Mouse (Mus musculus) naive thymus-derived CD4-positive, alpha-beta T cell, adult 2 months (primary cell): ENCODE measurements around the gene Adgra1.

Source experiments
- DNase-seq: peaks from one replicate; pipeline ENCODE4 v3.0.0-alpha.2; 2011; ENCODE audit warnings: low read depth

Gene Adgra1

DNA sequence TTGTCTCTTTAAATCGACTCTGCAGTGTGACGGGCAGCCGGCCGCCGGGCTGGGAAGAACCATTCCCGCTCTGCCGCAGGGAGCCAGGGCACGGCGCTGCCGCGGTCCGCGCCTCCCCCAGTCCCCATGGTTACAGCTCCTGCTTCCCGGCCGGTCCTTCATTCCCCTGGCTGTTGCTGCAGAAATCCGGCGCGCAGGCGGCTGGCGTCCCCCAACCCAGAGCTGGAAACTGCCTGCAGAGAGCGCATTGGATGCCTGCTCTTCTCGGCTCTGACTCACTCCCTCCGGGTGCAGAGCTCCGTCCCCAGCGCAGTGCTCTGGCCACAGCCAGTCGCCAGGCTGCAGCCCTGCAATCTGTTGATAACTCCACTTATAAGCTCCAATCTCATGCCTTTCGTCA lies at the start of gene Adgra1:
Gene Adgra1 (plus strand): TSS at position 139 of the 400 bp plus-strand sequence.
- no peak for DNase-seq

DNA sequence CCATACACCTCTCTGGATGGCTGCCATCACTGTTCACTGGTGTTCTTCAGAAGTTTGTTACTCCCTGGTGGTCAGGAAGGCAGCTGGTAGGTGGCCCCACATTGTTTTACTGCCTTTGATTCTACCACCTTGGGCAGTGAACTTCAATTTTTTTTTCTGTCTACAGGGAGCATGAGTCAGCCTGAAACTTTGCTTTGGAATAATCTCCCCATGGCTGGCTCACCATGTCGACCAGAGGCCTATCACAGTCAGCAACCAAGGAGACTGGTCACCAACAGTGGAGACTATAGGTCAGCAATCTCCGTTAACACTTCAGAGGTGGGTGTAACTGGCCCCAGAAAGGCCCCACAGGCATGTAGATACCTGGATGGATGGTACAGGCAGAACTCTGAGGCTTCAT lies 46.6 kb upstream of the Adgra1 start:
- DNase-seq: no peak

DNA sequence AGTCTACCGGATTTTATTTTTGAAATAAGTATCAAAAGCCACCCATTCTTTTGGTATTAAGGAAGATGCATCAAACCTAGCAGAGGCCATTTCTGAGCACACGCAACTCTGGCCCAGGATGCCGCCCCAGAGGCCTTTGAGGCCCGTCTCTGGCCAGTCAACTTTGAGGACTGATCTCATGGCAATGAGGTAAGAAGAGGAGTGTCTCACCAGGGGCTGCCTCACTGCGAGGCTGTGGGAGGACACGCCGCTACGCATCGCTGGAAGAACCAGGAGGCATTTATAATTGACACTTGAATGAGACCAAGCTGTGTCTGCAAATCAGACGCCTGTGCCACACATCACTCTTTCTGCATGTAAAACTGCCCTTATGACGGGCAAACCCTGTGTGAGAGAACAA lies 45.0 kb upstream of the Adgra1 start:
- no peak for DNase-seq

DNA sequence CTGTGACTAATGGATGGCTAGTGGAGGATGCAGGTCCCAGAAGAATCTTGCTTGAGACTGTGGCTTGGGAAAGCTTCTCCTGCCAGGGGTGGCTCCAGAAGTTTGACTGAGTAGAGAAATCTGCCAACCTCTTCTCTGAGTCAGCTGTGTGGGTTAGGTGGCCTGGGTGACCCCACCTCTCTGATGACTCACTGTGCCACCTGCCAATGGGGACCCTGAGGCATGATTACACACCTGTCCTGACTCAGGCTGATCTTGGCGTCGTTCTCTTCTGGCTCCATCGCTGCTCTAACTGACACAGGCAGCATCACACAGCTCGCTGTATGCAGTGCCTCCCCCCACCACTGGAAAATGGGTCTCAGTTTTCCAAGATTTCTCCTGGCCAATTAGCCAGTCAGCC lies 44.3 kb upstream of the Adgra1 start:
- DNase-seq: no peak

DNA sequence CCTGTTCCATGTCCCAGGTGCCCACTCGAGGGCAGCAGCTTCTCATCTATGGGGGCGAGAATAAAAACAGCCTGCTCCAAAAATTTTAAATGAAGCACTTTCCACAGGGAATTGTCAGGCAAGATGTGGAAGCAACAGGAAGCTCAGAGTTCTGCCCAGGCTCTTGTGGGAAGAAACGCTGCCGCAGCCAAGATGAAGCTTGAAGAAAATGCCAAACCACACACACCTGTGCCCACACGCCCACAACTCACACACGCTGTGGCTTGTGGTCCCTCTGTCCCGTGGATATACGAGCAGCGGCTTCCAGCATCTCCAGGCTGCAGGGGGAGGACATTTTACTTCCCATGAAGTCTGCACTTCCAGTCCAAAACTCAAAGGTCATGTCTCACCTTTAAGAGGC lies 42.4 kb upstream of the Adgra1 start:
- no peak for DNase-seq

- DNase-seq: no peak
Observed at GRCm38 (mm10) chr7:139795004-139795605, 38.9 kb upstream of the Adgra1 start.

GRCm38 (mm10) chr7:139797186-139798109 lies 36.5 kb upstream of the Adgra1 start:
- DNase-seq: no peak

GRCm38 (mm10) chr7:139806175-139806601 lies 27.8 kb upstream of the Adgra1 start:
- no peak for DNase-seq

DNA sequence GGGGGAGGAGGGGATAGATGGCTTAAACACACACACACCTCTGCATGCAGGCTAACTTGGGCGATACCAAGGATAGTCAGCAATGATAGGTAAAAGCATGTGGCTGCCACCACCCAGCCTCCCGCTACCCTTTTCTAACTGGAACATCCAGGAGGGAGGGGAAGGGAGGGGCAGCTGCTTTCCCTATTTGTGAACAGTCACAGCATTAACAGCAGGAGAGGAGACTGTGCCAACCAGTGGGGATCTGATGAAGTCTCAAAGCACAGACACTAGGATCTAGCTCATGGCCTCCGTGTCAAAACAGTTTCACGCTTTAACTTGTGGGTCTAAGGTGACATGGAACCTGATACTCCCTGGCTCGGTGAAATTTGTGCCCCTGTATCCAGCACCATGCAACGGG lies 23.9 kb upstream of the Adgra1 start:
- no peak for DNase-seq

DNA sequence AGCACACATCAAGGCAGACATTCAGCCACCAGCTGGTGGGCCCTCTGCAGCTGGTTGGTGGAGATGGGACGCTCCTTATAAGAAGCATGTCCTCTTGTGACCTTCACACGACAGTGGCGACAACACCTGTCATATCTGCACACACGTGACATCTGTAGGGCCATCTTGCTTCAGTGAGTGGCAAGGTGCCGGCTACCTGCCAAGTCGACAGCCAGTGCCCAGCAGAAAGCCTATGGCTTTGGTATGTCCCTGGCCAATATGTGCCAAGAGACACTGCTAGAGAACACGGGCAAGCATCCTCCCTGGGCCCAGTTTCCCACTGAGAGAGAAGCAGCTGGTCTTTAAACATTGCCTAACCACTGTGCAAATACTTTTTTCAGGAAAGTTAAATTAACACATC lies 22.3 kb upstream of the Adgra1 start:
- no peak for DNase-seq

DNA sequence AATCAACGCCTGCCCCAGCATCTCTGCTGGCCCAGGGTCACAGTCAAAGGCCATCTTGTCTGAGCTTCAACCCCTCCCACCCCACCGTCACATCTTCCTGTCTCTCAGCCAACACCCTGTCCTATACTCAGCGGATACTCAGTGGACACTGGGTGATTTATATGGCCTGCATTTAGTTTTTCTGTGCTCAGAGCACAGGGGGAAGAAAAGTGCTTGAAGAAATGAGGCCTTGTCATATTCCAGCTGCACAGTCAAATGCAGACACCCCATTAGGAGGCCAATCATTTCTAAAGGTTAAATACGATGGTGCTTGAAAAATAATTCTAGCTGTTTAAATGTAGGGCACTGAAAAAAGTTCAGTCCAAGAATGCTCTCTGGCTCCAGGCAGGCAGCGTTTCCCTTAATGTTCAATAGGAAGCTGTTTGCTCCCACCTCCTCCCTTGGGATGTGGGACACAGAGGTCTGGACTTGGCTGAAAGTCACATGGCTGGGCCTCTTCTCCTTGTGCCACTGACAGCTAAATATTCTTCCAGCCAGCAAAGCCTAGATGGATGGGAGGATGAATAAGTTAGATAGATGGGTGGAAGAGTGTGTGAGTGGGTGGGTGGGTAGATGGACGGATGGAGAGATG lies 20.3 kb upstream of the Adgra1 start:
- no peak for DNase-seq

GRCm38 (mm10) chr7:139822301-139823010 lies 11.5 kb upstream of the Adgra1 start:
- no peak for DNase-seq

DNA sequence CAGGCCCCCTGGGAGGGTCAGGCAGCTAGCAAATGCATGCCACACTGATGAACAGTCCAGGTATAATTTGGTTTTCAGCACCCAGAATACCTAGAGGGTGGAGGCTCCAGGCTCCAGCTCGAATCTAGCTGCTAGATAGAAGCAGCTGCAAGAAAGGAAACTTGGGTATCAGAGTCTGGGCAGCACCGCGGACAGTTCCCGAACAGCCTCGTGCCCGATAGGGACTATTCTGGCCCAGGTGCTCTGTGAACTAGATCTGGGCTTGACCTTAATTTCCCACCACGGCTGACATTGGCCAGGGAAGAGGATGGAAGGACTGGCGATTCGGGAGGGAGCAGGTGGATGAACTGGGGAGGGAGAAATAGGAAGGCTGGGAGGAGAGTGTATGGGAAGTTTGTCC lies 6.3 kb upstream of the Adgra1 start:
- DNase-seq: no peak

DNA sequence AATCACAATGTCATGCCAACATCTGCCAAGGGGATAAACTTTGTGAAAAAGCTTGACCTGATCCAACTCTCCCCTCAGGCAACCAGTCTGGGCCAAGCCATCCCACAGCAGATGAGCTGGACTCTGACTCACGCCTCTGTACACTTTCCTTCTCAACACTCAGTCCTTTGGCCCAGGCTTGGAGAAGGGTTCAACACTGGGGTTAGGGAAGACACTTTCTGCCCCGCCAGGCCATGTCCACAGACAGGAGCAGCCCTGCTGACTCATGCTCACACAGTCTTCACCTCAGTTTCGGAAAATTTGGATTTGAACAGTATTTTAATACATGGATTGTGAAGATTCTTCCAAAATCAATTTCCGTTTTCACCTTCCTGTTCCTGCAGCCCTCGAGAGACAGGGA lies 442 bp upstream of the Adgra1 start:
- no peak for DNase-seq

DNA sequence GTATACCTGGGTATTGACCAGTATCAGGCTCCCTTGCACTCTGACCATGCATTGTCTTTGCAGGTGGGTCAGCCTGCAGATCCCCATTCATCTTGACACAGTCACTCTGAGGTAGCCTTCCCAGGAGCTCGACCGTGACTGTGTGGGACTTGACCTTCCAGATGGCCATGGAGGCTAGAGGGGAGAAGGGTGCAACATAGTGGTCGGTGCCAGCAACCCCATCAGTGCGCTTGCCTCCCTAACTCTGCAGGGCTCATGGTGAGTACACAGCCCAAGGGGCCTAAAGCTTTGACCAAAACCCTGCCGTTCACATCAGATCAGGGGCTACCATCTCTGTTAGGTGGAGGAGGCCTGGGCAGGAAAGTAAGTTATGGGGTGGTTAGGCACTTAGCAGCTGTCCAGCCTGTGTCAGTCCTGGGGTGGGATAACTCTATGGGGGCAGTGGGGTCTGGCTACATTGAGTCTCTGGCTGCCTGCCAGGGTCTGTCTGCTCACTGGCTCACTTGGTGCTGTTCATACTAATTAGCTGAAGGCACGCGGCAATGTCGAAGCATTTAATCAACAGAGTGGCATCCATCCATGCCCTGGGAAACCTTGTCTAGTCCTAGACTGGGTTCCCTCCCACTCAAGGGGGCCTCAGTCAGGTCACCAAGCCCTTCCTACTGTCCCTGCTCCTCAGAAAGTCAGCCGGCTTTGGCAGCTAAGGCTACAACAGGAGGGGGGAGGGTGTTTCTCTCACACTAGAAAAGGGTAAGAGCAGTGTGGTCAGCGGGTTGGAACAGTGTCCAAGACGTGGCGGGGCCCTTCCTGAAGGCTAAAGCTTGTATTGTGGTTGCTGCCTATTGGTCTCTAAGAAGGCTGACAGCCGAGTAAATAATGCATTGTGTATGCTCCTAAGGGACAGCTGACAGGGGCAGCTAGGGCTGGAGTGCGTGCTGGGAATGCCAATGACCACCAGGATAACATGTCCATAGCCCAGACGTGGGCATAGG lies 1.5 kb downstream of the Adgra1 start:
- DNase-seq: no peak

DNA sequence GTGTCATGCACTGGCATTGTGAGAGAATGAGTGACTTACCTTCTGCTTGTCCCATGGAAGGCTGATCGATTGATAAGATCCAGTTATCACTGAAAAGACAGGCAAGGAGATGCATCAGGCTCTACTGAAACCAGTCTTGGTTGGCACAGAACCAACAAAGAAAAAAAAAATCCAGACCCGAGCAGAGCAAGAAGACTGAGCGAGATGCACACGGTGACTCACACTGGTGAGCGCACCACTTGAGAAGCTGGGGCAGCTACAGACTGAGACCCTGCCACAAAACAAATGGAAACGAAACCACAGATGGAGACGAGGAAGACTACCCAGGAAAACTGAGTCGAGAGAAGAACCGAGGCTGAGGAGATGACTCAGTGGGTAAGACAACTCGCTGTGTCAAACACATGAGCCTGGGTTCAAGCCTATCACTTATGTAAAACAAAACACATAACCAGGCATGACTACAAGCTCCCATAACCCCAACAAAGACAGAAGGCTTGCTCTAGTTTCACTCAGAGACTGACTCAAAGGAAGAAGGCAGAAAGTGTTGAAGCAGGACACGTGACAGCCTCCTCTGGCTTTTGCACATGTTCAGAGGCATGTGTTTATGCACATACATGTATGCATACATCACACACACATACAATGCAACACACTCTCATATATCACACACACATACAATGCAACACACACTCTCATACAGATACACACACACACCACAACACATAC lies 6.6 kb downstream of the Adgra1 start:
- DNase-seq: no peak

DNA sequence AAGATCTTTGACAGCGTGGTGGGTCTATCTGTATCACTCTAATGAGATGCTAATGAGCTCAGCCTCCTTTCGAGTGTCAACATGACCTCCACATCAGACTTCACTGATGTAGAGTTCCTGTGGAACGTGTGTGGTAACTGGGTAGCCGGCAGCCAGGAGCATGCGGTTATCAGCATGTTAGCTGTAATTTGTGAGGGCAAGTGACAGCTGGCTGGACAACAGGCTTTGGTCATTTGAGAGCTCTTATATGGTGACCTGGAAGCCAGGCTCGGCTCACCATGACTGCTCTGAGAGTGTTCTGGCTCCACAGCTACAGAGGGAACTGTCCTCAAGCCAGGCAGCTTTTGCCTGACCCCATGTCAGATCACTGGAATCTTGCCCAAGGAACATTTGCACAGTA lies 8.4 kb downstream of the Adgra1 start:
- DNase-seq: no peak

DNA sequence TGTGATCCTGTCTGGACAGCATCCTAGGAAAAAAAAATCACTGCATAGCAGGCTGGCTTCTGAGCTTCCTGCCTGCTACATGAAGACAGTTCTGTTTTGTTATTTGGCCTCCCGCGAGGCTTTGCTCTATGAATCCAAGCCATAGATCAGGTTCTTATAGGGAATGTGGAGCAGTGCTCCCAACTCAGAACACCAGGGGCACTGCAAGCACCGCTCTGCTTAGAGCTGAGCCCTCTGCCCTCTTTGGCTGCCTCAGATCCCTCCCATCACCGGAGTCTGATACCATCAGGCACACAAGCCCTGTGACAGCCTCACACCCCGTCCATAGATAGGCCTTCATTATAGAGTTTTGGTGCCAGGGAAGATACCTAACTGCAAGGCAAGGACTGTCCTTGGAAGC lies 9.2 kb downstream of the Adgra1 start:
- DNase-seq: no peak

GRCm38 (mm10) chr7:139843776-139844175 lies 9.8 kb downstream of the Adgra1 start:
- DNase-seq: no peak

- DNase-seq: no peak
Observed at GRCm38 (mm10) chr7:139845101-139845500, 11.1 kb downstream of the Adgra1 start.

- no peak for DNase-seq
Observed at GRCm38 (mm10) chr7:139850152-139850551, 16.2 kb downstream of the Adgra1 start.
